Mouse (Mus musculus) neural tube, embryonic 15.5 days (tissue): Measurements from ENCODE around the gene 1190005I06Rik. TPM values are rescaled to one million over a fixed set of nuclear protein-coding genes. Genes with fewer than 3 reads are reported as not detected.

Experiments used
- ATAC-seq: fragments of 200-750 bp; cut with Nextera tagmentation; 2 replicates; pipeline ENCODE4 v1.8.0; 2017; ENCODE audit warnings: mild to moderate bottlenecking, moderate TSS enrichment, moderate library complexity; ENCODE audit not compliant: low FRiP score
- H3K27ac ChIP-seq: fragments of 300-500 bp; sonication (generic); replicated peaks from 2 replicates; pipeline ENCODE4 v1.5.1; 2015; ENCODE audit warnings: mild to moderate bottlenecking, inconsistent platforms
- H3K27me3 ChIP-seq: fragments of 300-500 bp; sonication (generic); replicated peaks from 2 replicates; pipeline ENCODE4 v1.6.1; 2015; ENCODE audit warnings: inconsistent platforms
- H3K36me3 ChIP-seq: fragments of 300-500 bp; sonication (generic); 2 replicates; pipeline ENCODE4 v1.6.1; 2015; ENCODE audit warnings: inconsistent platforms
- H3K4me1 ChIP-seq: fragments of 300-500 bp; sonication (generic); 2 replicates; pipeline ENCODE4 v1.6.1; 2015; ENCODE audit warnings: inconsistent platforms
- H3K4me2 ChIP-seq: fragments of 300-500 bp; sonication (generic); 2 replicates; pipeline ENCODE4 v1.6.1; 2015; ENCODE audit warnings: inconsistent platforms, mild to moderate bottlenecking, moderate library complexity
- H3K4me3 ChIP-seq: fragments of 300-500 bp; sonication (generic); replicated peaks from 2 replicates; pipeline ENCODE4 v1.5.1; 2015; ENCODE audit warnings: mild to moderate bottlenecking, inconsistent platforms
- H3K9ac ChIP-seq: fragments of 300-500 bp; sonication (generic); replicated peaks from 2 replicates; pipeline ENCODE4 v1.6.1; 2015; ENCODE audit warnings: mild to moderate bottlenecking, inconsistent platforms
- H3K9me3 ChIP-seq: fragments of 300-500 bp; sonication (generic); replicated peaks from 2 replicates; pipeline ENCODE4 v1.6.1; 2016; ENCODE audit warnings: inconsistent platforms
- WGBS: fragments of 180-500 bp; shearing (Covaris S2); methylation state at CpG from one replicate; pipeline ENCODE4 v1.1.7; 2015; ENCODE audit warnings: mixed read lengths; 5-methylcytosine and 5-hydroxymethylcytosine counted together
- polyA plus RNA-seq: library from polyadenylated mRNA; unstranded; fragments of >200 nt; fragmentation: Nextera tagmentation; extraction: Ambion mirVana; gene quantifications from 2 replicates; pipeline ENCODE4 v1.2.1, GENCODE M21; 2015

The 1190005I06Rik gene
- polyA plus RNA-seq, 1 experiment from 2014 or later = 13.5 TPM

DNA sequence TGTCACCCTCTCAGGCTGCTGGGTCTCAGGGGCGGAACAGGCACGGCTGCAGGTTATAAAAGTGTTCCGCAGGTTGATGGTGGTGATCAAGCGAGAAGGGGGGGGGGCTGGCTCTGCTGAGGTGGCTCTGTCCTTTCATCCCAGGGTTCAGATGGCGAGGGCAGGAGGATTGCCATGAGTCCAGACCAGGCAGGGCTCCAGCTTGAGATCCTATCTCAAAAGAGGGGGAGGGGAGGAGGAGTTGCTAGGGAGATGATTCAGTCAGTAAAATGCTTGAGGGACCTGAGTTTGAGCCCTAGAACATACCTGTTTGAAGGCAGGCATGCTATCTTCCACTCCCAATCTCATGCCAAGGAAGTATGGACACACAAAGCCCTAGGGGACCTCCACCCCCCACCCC is 86.9 kb downstream of the 1190005I06Rik start:
- WGBS = 58% methylated on average over 5 of the region's 5 CpGs
- Histone ChIP-seq H3K9ac (no peak overlapping the region), H3K36me3 (no peaks in the 10 kb centered on the region), H3K4me1 (peaks cover 99% of the 10 kb centered on the region), H3K4me2 (no peak overlapping the region), H3K27ac (no peak overlapping the region), H3K9me3 (no peaks in the 10 kb centered on the region), H3K27me3 (no peaks in the 10 kb centered on the region), H3K4me3 (no peak overlapping the region)
- ATAC-seq = no peak

GRCm38 (mm10) chr8:120559654-120560053 is 87.8 kb downstream of the 1190005I06Rik start:
- ATAC-seq = no peak
- H3K4me1 ChIP-seq = peaks cover 99% of the 10 kb centered on the region
- H3K27me3 ChIP-seq = no peaks in the 10 kb centered on the region
- H3K4me3 ChIP-seq = no peak overlapping the region
- H3K9me3 ChIP-seq = no peaks in the 10 kb centered on the region
- 16% methylated on average over 11 of the region's 11 CpGs for WGBS
- peak overlapping the region; percentile 69 for H3K27ac ChIP-seq
- H3K36me3 ChIP-seq = 0 out of 2 replicates have a peak, but pooled peaks cover 2% of the 10 kb centered on the region
- H3K9ac ChIP-seq = peak overlapping the region; percentile 36
- H3K4me2 ChIP-seq = no peak overlapping the region

Other genes with a start within 250 kb of the 1190005I06Rik start
- 15.9 and 38.9 TPM in 2 replicates for gene Gins2, start 58.3 kb downstream of the 1190005I06Rik start, polyA plus RNA-seq
- 3.3 and 5.2 TPM in 2 replicates for gene Gm27021, start 20.4 kb upstream of the 1190005I06Rik start, polyA plus RNA-seq
- gene Cox4i1, start 20.6 kb upstream of the 1190005I06Rik start, polyA plus RNA-seq = 1,232 and 1,334 TPM in 2 replicates
- gene Emc8, start 20.9 kb upstream of the 1190005I06Rik start, polyA plus RNA-seq = 108 and 143 TPM in 2 replicates
- 4.9 and 18.4 TPM in 2 replicates for gene Irf8, start 88.7 kb upstream of the 1190005I06Rik start, polyA plus RNA-seq